Mouse (Mus musculus) layer of hippocampus, adult 9-10 months (tissue): ENCODE measurements around the gene Hbb-bt.
"Not testable (repeated sequence)": the region's sequence is repeated elsewhere in the genome, so short reads cannot be mapped to it uniquely, and the experiment has no call there.

ENCODE experiments used
- DNase-seq: peaks from one replicate; pipeline ENCODE4 v3.0.0; 2022; ENCODE audit warnings: low spot score

Gene Hbb-bt

GRCm38 (mm10) chr7:103808971-103809800 lies 4.6 kb downstream of the Hbb-bt start:
- DNase-seq: no peak

- DNase-seq: not testable (repeated sequence)
These were observed 5.7 kb downstream of the Hbb-bt start for GRCm38 (mm10) chr7:103808120-103808519.

GRCm38 (mm10) chr7:103806856-103807255 lies 6.9 kb downstream of the Hbb-bt start:
- DNase-seq: no peak

GRCm38 (mm10) chr7:103792669-103793388 lies 21.0 kb downstream of the Hbb-bt start:
- no peak for DNase-seq

- DNase-seq: no peak
These were observed 22.1 kb downstream of the Hbb-bt start, which contains the start of gene Olfr67 for GRCm38 (mm10) chr7:103791721-103792120. TSS of gene Olfr67 (minus strand) at chr7:103791821.

- DNase-seq: no peak
These were observed 34.2 kb downstream of the Hbb-bt start, which contains the start of gene Olfr68 for GRCm38 (mm10) chr7:103779598-103779997. TSS of gene Olfr68 (minus strand) at chr7:103779698.

GRCm38 (mm10) chr7:103777652-103778051 lies 36.1 kb downstream of the Hbb-bt start:
- not testable (repeated sequence) for DNase-seq

GRCm38 (mm10) chr7:103771494-103771893 lies 42.3 kb downstream of the Hbb-bt start, which contains the start of gene Olfr69:
TSS of gene Olfr69 (minus strand) at chr7:103771594.
- no peak for DNase-seq

- not testable (repeated sequence) for DNase-seq
These were observed 46.1 kb downstream of the Hbb-bt start for GRCm38 (mm10) chr7:103767687-103768086.
